Mouse (Mus musculus) cortical plate, adult 2 months (tissue): ENCODE measurements around the gene Ocrl. TPM values are rescaled to one million over a fixed set of nuclear protein-coding genes. Genes with fewer than 3 reads are reported as not detected.

ENCODE experiments used
- H3K27ac ChIP-seq: fragments of 200-500 bp; 2 replicates; pipeline ENCODE4 v1.5.1; 2012; ENCODE audit warnings: low read length, control low read depth, inconsistent platforms; ENCODE audit not compliant: insufficient read depth
- H3K4me1 ChIP-seq: fragments of 200-500 bp; 2 replicates; pipeline ENCODE4 v1.6.1; 2011; ENCODE audit warnings: low read length; ENCODE audit not compliant: control insufficient read depth, insufficient read depth
- H3K4me3 ChIP-seq: fragments of 200-500 bp; 2 replicates; pipeline ENCODE4 v1.5.1; 2011; ENCODE audit warnings: mild to moderate bottlenecking, low read length, control low read depth; ENCODE audit not compliant: insufficient read depth
- CTCF ChIP-seq: fragments of 200-500 bp; IDR thresholded peaks from 2 replicates; pipeline ENCODE4 v1.5.1; 2011; ENCODE audit warnings: mild to moderate bottlenecking, control low read depth, low read length; ENCODE audit not compliant: insufficient read depth; ENCODE audit errors: extremely low read depth
- POLR2A ChIP-seq: fragments of 200-500 bp; IDR thresholded peaks from 2 replicates; pipeline ENCODE4 v1.6.1; 2011; ENCODE audit warnings: mild to moderate bottlenecking, low read length, control low read depth; ENCODE audit not compliant: insufficient read depth; ENCODE audit errors: extremely low read depth
- polyA plus RNA-seq: library from polyadenylated mRNA; depleted of rRNA; stranded (reverse); fragments of >200 nt; gene quantifications from 2 replicates; pipeline ENCODE4 v1.2.3, GENCODE M21; 2012

The Ocrl gene
- polyA plus RNA-seq, 1 experiment, result 54.7 TPM

DNA sequence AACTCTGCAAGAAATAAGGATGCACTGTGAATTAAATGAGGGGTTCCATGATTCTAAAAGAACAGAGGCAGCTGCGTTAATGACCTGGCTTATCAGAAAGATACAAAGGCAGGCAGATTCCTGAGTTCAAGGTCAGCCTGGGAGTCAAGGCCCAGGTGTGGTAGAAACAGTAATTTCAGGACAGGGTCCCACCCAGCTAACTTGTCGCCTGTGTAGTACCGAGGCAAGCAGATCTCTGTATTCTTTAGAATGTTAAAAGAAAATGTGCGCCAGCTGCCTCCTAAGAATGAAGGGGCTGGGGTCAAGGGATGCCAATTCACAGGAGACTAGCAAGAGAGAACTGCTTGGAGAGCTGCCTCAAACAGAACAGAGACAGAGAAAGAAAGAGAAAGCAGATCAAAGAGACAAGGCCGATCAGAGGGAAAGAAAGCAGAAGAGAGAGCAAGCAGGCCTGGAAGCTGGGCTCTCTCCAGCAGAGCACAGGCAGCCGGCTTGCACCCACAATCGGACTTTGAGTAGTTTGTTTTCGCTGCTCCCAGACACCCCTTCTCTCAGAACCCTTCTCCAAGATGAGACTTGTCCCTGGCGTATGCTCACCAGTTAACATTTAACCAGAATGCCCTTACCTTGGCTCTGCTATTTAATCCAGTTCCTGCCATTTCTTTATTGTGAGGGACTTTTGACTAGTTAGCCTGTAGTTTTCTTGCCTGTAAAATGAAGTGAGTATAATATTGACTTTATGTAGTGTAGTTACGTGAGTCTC is 59.4 kb downstream of the Ocrl start:
- H3K4me1 ChIP-seq, result no peaks in the 10 kb centered on the region
- TF ChIP-seq CTCF (no peak), POLR2A (no peak)
- H3K27ac ChIP-seq, result no peak overlapping the region
- H3K4me3 ChIP-seq, result no peak overlapping the region

DNA sequence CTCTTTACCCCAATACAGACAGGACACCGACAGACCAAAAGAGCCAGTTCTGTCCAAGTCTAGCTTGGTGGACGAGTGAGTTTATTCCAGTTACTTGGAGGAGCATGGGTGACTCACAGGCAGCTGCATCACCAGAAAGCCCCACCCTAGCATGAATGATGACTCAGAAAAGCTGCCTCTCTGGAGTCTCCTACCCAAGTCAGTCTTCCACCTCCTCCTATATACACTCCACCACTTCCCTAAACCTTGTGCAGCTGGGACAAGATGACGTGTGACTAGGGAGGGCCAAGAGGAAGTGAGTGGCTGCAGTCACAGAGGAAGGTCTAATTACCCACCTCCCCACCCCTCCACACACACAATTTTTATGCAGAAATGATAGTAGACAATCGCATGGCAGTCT is 64.4 kb downstream of the Ocrl start:
- TF ChIP-seq POLR2A (no peak), CTCF (no peak)
- no peak overlapping the region for H3K27ac ChIP-seq

DNA sequence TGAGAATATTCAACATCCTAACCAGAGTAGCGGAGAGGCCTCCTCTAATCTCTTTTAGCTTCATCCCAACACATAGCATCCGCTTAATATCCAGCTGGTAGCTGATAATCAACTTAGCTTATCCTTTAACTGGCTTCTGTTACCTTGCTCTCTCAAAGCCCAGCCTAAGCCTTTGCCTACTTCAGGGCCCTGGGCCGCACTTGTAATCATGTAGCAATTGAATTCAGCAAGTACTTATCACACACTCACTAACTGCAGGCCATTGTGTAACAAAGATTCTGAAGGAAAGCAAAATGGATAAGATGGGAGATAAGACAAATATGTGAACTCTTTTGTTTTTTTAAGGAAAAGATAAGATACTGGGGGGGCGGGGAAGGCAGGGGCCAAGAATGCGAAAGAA is 64.9 kb downstream of the Ocrl start:
- no peak overlapping the region for H3K4me3 ChIP-seq
- no peaks in the 10 kb centered on the region for H3K4me1 ChIP-seq
- no peak for TF ChIP-seq POLR2A
- no peak for TF ChIP-seq CTCF
- no peak overlapping the region for H3K27ac ChIP-seq

More for the DNA sequence above, 64.4 kb downstream of the Ocrl start:
- Histone ChIP-seq H3K4me1 (no peaks in the 10 kb centered on the region), H3K4me3 (no peak overlapping the region)

DNA sequence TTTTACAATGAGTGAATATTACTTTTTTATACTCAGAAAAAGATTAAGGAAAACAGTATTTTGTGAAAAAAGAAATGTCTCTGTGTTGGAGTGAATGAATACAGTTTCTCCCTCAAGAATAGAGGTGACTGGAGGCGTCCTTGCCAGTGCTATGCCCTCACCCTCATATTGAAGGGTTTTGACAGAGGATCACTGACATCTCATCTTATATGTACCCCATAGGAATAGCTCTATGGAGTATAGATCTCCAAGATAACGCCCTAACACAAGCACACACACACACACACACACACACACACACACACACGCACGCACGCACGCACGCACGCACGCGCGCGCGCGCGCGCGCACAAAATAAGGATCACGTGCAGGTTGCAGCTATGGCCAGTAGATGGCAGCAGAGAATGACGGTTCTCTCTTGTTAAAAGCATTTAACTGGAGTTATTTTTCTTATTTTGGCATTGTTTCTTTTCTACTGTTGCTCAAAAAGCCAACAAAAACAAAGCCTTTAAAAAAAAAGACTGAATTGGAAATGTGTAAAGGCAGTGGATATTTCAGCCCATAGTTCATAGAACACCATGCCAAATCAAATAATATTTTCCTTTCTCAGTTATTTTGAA is 72.9 kb downstream of the Ocrl start:
- TF ChIP-seq POLR2A (no peak), CTCF (peak; percentile 43)
- no peaks in the 10 kb centered on the region for H3K4me1 ChIP-seq
- no peak overlapping the region for H3K27ac ChIP-seq
- H3K4me3 ChIP-seq, result no peak overlapping the region

DNA sequence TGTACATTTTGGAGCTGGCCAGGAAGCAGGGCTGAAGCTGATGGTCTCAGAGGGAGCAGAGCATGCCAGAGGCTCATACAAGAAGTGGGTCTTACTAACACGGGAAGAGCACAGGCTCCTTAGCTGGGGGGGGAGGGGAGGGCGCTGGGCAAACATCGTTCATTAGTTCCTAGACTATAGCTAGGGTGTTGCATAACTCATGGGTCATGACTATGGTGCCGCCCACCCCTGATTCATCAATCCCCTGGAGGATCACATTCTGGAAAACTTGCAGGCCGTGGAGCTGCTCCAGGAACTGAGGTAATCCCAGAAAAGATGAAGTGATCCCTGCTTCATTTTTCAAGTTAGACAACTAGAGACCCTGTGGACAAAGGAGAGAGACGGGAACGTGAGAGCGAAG is 75.8 kb downstream of the Ocrl start:
- TF ChIP-seq POLR2A, result no peak
- TF ChIP-seq CTCF, result no peak

DNA sequence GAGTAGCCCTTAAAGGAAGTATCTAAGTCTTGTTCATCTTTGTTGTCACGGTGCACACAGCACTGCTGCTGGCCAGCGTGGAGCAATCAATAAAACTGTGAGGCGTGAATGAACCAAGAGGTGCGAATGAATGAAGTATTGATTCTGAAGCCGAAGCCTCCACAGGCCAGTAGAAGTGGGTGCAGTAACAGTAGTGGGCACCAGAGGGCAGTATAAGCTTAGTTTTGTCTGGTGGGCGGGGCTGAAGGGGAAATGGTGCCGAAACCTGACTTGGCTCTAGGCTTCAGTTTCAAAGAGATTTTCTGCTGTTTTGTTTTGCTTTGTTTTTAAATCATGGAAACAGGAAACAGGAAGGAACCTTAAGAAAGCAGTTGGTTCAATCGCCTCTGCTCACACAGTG is 80.4 kb downstream of the Ocrl start:
- H3K27ac ChIP-seq, result no peak overlapping the region
- no peak for TF ChIP-seq POLR2A
- peak; percentile 76 for TF ChIP-seq CTCF
- no peak overlapping the region for H3K4me3 ChIP-seq
- H3K4me1 ChIP-seq, result no peaks in the 10 kb centered on the region

More for the DNA sequence above, 75.8 kb downstream of the Ocrl start:
- no peak overlapping the region for H3K4me3 ChIP-seq
- H3K27ac ChIP-seq, result no peak overlapping the region
- H3K4me1 ChIP-seq, result no peaks in the 10 kb centered on the region

DNA sequence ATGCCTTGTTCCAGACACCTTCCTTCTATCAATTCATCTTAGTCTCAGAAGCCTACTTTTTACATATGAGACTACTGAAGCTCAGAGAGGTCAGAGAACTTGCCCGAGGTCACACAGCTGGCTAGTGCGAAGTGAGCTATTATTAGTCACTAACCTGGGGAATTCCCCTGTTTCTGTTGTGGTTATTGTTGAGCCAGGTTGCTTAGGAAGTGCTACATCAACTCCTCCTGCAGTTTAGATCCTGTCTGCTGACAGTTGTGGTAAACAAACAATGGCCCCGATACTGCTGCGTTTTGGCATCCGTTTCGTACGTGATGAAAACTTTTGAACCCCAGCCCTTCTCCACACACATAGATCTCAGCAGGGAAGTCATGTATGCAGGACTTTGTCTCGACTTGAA is 86.2 kb downstream of the Ocrl start:
- Histone ChIP-seq H3K4me1 (no peaks in the 10 kb centered on the region), H3K4me3 (no peak overlapping the region), H3K27ac (no peak overlapping the region)
- TF ChIP-seq CTCF (no peak), POLR2A (no peak)

DNA sequence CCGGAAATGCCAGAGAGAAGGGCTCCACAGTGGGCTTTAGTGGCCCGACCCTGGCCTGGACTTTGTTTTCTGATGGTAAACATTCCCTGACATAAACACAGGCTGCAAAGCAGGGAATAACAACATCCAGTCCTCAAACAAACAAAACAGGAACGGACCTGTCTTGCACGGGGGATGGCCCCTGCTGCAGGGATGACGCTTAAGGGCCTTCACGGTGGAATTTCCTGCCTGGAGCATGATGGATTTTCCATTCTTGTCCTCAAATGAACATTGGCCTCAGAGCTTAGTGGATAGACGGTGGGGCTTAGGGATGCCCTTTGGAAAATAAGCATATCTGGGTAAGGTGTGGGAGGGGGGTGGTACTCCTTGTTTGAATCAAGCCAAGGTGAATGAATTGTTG is 89.0 kb downstream of the Ocrl start:
- H3K4me1 ChIP-seq, result no peaks in the 10 kb centered on the region
- H3K27ac ChIP-seq, result no peak overlapping the region
- H3K4me3 ChIP-seq, result no peak overlapping the region
- no peak for TF ChIP-seq CTCF
- TF ChIP-seq POLR2A, result no peak

DNA sequence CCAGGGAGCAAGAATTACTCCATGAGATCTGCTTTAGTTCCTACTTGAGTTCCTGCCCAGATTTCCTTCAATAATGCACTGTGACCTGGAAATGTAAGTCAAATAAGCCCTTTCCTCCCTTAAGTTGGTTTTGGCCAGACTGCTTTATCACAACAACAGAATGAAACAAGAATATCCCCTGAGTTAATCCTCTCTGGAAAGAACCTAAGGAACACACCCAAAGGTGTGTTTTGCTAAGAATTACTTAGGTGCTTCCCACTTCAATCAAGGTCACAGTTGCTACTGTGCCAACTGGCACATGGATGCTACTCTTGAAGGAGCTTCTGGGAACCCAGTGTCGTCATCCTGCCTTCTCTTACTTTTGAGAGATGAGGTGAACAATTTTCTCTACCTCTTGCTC is 92.6 kb downstream of the Ocrl start:
- Histone ChIP-seq H3K4me3 (no peak overlapping the region), H3K4me1 (no peaks in the 10 kb centered on the region), H3K27ac (no peak overlapping the region)
- TF ChIP-seq POLR2A (no peak), CTCF (no peak)

DNA sequence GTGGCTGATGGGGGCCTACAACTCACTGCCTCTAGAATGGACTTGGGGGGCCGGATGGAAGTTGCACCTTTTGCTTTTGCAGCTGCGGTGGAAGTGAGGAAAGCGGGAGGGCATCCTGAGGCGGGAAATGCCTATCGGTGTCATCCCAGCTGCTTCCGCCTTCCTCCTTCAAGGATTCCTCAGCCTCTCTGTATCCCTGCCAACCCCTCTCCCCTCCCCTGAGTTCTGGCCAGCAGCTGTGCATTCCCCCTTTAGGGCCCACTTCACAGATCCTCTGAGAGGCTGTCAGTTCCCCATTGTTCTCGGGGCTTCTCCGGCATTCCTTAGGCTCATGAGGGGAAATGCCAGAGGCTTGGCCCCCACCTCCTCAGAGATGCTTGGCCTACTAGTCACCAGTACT is 93.9 kb downstream of the Ocrl start:
- no peaks in the 10 kb centered on the region for H3K4me1 ChIP-seq
- TF ChIP-seq CTCF (no peak), POLR2A (no peak)
- H3K27ac ChIP-seq, result no peak overlapping the region
- no peak overlapping the region for H3K4me3 ChIP-seq
